Mouse (Mus musculus) myocyte (in vitro differentiated cells): ENCODE measurements around the gene Ipcef1. TPM values are rescaled to one million over a fixed set of nuclear protein-coding genes. Genes with fewer than 3 reads are reported as not detected.

Experiments used
- H3K27me3 ChIP-seq: one replicate; pipeline ENCODE4 v1.6.1; 2011; ENCODE audit not compliant: control insufficient read depth, insufficient read depth, insufficient read length
- H3K36me3 ChIP-seq: one replicate; pipeline ENCODE4 v1.6.1; 2011; ENCODE audit not compliant: control insufficient read depth, insufficient read depth
- H3K4me2 ChIP-seq: one replicate; pipeline ENCODE4 v1.6.1; 2011; ENCODE audit warnings: low read depth, control low read depth
- H3K4me3 ChIP-seq: one replicate; pipeline ENCODE4 v1.5.1; 2011; ENCODE audit warnings: mild to moderate bottlenecking, control low read depth, moderate library complexity
- H3K79me2 ChIP-seq: one replicate; pipeline ENCODE4 v1.6.1; 2011; ENCODE audit not compliant: control insufficient read depth, insufficient read depth
- H3ac ChIP-seq: one replicate; pipeline ENCODE4 v1.6.1; 2011; ENCODE audit not compliant: control insufficient read depth, insufficient read length
- CEBPB ChIP-seq: IDR thresholded peaks from 2 replicates; pipeline ENCODE4 v1.6.1; 2011; ENCODE audit warnings: mild to moderate bottlenecking, moderate library complexity; ENCODE audit not compliant: poor library complexity, insufficient read depth, severe bottlenecking
- E2F4 ChIP-seq: IDR thresholded peaks from one replicate; pipeline ENCODE4 v1.6.1; 2011; ENCODE audit warnings: mild to moderate bottlenecking, control low read depth, moderate library complexity; ENCODE audit not compliant: insufficient read depth
- MAX ChIP-seq: IDR thresholded peaks from one replicate; pipeline ENCODE4 v1.6.1; 2011; ENCODE audit warnings: low read depth, mild to moderate bottlenecking, control low read depth
- MYOD1 ChIP-seq, 3 experiments: IDR thresholded peaks; one replicate each; pipeline ENCODE4 v1.6.1; 2011; ENCODE audit warnings: control low read depth in 2 of 3, low read depth in 2 of 3, mild to moderate bottlenecking in 2 of 3, moderate library complexity in 1 of 3; ENCODE audit not compliant: insufficient read length in 2 of 3, control insufficient read depth in 1 of 3
- MYOG ChIP-seq, 3 experiments: IDR thresholded peaks; one replicate each; pipeline ENCODE4 v1.6.1; 2011; ENCODE audit warnings: control low read depth in 2 of 3, low read depth in 2 of 3, mild to moderate bottlenecking in 2 of 3; ENCODE audit not compliant: insufficient read length in 2 of 3, control insufficient read depth in 1 of 3, insufficient read depth in 1 of 3
- POLR2A ChIP-seq: IDR thresholded peaks from one replicate; pipeline ENCODE4 v1.6.1; 2011; ENCODE audit warnings: low read depth, mild to moderate bottlenecking, control low read depth, moderate library complexity; ENCODE audit not compliant: insufficient read length
- POLR2AphosphoS2 ChIP-seq: IDR thresholded peaks from one replicate; pipeline ENCODE4 v1.6.1; 2011; ENCODE audit warnings: low read depth, control low read depth; ENCODE audit not compliant: insufficient read length
- REST ChIP-seq: IDR thresholded peaks from one replicate; pipeline ENCODE4 v1.6.1; 2011; ENCODE audit warnings: mild to moderate bottlenecking, control low read depth, moderate library complexity; ENCODE audit not compliant: insufficient read depth, insufficient read length
- SRF ChIP-seq: IDR thresholded peaks from one replicate; pipeline ENCODE4 v1.6.1; 2011; ENCODE audit warnings: low read depth; ENCODE audit not compliant: control insufficient read depth, insufficient read length
- TCF12 ChIP-seq: IDR thresholded peaks from one replicate; pipeline ENCODE4 v1.6.1; 2011; ENCODE audit warnings: mild to moderate bottlenecking, control low read depth; ENCODE audit not compliant: poor library complexity, insufficient read depth, severe bottlenecking
- TCF3 ChIP-seq: IDR thresholded peaks from one replicate; pipeline ENCODE4 v1.6.1; 2011; ENCODE audit warnings: low read depth, control low read depth; ENCODE audit not compliant: insufficient read length
- USF1 ChIP-seq: IDR thresholded peaks from one replicate; pipeline ENCODE4 v1.6.1; 2011; ENCODE audit warnings: low read depth, mild to moderate bottlenecking, control low read depth, moderate library complexity
- polyA plus RNA-seq: library from polyadenylated mRNA; unstranded; fragments of >200 nt; fragmentation: generic; extraction: Trizol; gene quantifications from one replicate; pipeline ENCODE4 v1.2.1, GENCODE M21; 2012; ENCODE audit warnings: missing spikeins

Gene Ipcef1
- polyA plus RNA-seq, 1 experiment = not detected

DNA sequence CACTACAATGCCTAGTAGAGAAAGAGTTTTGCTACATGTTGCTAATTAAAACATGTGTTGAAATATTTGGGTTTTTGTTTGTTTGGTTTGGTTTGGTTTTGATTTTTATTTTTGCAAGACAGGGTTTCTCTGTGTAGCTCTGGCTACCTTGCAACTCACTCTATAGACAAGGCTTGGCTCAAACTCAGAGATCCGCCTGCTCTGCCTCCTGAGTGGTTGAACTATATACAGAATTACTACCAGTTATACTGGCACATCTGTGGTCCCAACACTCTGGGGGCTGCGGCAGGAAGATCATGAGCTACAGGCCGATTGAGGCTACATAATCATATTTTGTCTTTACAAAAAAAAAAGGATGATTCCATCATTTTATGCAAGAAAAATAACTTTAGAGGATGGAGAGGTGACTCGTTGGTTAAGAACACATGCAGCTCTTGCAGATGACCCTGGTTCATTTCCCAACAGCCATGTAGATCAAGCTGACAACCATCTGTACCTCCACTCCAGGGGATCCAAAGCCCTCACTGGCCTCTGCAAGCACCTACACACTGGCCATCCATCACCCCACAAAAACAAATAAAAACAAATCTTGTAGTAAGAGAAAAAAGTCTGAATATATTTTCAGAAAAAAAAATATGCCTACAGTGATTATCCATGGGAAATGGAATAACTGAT, 53.6 kb downstream of the Ipcef1 start:
- TF ChIP-seq MYOD1 (IDR thresholded peaks at IDR 0.05; ENCODE audit: control insufficient read depth in 1 of 3, insufficient read length in 2 of 3, low read depth in 2 of 3) (no peak), MYOG (IDR thresholded peaks at IDR 0.05; ENCODE audit: control insufficient read depth in 1 of 3, insufficient read depth in 1 of 3, insufficient read length in 2 of 3, low read depth in 2 of 3) (no peak), SRF (no peak), POLR2A (no peak)
- H3K4me3 ChIP-seq = no peak overlapping the region

GRCm38 (mm10) chr10:6996895-6997294, 55.4 kb downstream of the Ipcef1 start:
- TF ChIP-seq POLR2A = no peak
- no peak for TF ChIP-seq MYOG (IDR thresholded peaks at IDR 0.05; ENCODE audit: control insufficient read depth in 1 of 3, insufficient read depth in 1 of 3, insufficient read length in 2 of 3, low read depth in 2 of 3)
- no peak for TF ChIP-seq MAX
- no peak for TF ChIP-seq TCF12
- TF ChIP-seq E2F4 = no peak
- TF ChIP-seq SRF = no peak
- no peak for TF ChIP-seq MYOD1 (IDR thresholded peaks at IDR 0.05; ENCODE audit: control insufficient read depth in 1 of 3, insufficient read length in 2 of 3, low read depth in 2 of 3)
- no peak for TF ChIP-seq USF1
- no peak for TF ChIP-seq POLR2AphosphoS2
- no peaks in the 10 kb centered on the region for H3K36me3 ChIP-seq
- no peaks in the 10 kb centered on the region for H3K27me3 ChIP-seq
- H3K4me2 ChIP-seq = no peak overlapping the region
- H3K79me2 ChIP-seq = no peaks in the 10 kb centered on the region
- H3K4me3 ChIP-seq = no peak overlapping the region
- no peak overlapping the region for H3ac ChIP-seq

More for the DNA sequence above, 53.6 kb downstream of the Ipcef1 start:
- Histone ChIP-seq H3K79me2 (no peaks in the 10 kb centered on the region), H3K27me3 (no peaks in the 10 kb centered on the region), H3K4me2 (no peak overlapping the region), H3ac (no peak overlapping the region), H3K36me3 (no peaks in the 10 kb centered on the region)

DNA sequence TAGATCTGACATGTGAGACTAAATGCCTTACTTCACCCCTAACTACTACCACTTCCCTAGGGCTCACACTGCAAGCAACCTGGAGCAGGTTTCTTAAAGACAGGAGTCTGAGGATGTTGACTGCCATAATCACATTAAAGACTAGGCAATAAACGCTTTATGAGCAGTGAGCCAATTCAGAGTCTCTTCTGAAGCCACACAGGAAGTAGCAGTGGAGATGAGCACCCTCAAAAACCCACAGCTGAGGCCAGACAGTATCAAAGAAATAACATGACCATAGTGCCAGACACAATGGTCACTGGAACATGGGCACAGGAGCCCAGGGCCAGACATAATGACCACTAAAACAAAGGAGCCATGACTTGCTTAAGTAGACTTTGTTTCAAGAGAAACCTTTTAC, 63.7 kb downstream of the Ipcef1 start:
- no peaks in the 10 kb centered on the region for H3K27me3 ChIP-seq
- TF ChIP-seq POLR2AphosphoS2 (no peak), SRF (no peak), USF1 (no peak), E2F4 (no peak), CEBPB (no peak), MYOG (IDR thresholded peaks at IDR 0.05; ENCODE audit: control insufficient read depth in 1 of 3, insufficient read depth in 1 of 3, insufficient read length in 2 of 3, low read depth in 2 of 3) (no peak), TCF12 (no peak)
- H3ac ChIP-seq = no peak overlapping the region
- H3K4me3 ChIP-seq = no peak overlapping the region
- H3K4me2 ChIP-seq = no peak overlapping the region
- no peaks in the 10 kb centered on the region for H3K79me2 ChIP-seq
- H3K36me3 ChIP-seq = no peaks in the 10 kb centered on the region

- Histone ChIP-seq H3K4me3 (no peak overlapping the region), H3K27me3 (no peaks in the 10 kb centered on the region), H3ac (no peak overlapping the region), H3K4me2 (no peak overlapping the region), H3K36me3 (no peaks in the 10 kb centered on the region), H3K79me2 (no peaks in the 10 kb centered on the region)
- no peak for TF ChIP-seq USF1
- TF ChIP-seq MYOD1 (IDR thresholded peaks at IDR 0.05; ENCODE audit: control insufficient read depth in 1 of 3, insufficient read length in 2 of 3, low read depth in 2 of 3) = no peak
- TF ChIP-seq TCF3 = no peak
- TF ChIP-seq TCF12 = no peak
- TF ChIP-seq CEBPB = no peak
- no peak for TF ChIP-seq POLR2A
- TF ChIP-seq E2F4 = no peak
Measured at GRCm38 (mm10) chr10:6987399-6988098, 64.7 kb downstream of the Ipcef1 start.

DNA sequence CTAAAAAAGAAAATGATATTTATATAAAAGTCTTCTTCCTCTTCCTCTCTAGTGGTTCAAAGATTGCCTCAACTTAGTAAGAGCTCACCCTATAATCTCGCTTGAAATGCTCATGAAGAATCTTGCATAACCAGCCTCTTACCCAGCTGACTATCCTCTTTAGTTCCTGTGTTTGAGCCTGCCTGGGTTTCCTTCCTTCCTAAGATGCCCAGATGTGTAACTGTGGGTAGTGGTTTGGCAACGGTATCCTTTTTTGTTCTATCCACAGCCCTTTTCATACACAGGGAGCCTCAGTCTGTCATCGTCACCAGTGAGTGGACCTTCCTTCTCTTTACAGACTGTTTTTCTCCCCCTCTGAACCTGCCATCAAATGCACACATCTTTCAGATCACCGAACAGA, 66.0 kb downstream of the Ipcef1 start:
- Histone ChIP-seq H3K4me2 (no peak overlapping the region), H3K27me3 (no peaks in the 10 kb centered on the region), H3K36me3 (no peaks in the 10 kb centered on the region), H3K79me2 (no peaks in the 10 kb centered on the region), H3ac (no peak overlapping the region), H3K4me3 (no peak overlapping the region)
- TF ChIP-seq USF1 (no peak), MYOG (IDR thresholded peaks at IDR 0.05; ENCODE audit: control insufficient read depth in 1 of 3, insufficient read depth in 1 of 3, insufficient read length in 2 of 3, low read depth in 2 of 3) (no peak), MAX (no peak), POLR2A (no peak), REST (no peak), CEBPB (no peak), E2F4 (no peak), TCF3 (no peak), POLR2AphosphoS2 (no peak), TCF12 (no peak), MYOD1 (IDR thresholded peaks at IDR 0.05; ENCODE audit: control insufficient read depth in 1 of 3, insufficient read length in 2 of 3, low read depth in 2 of 3) (no peak), SRF (no peak)
